Comparison of ENCODE assay signal across 11 mouse cellular contexts in genomic region chr6:43335619-43336234, GRCm38 (mm10). TPM values are rescaled to one million over a fixed set of nuclear protein-coding genes. Genes with fewer than 3 reads are reported as not detected.
A peak's percentile ranks its signal among the peaks of the same experiment; 100 is the strongest.
DNase-seq lines count a peak whose midpoint lies in the region; ATAC-seq and TF ChIP-seq lines count a peak whose summit lies in the region.
"Had no signal": no experiment of that assay in that cellular context is flagged by ENCODE, and none has a peak within 500 bp of the region (broad histone marks: within the 10 kb centered on the region; RNA-seq: fewer than 3 reads in every experiment).

No protein-coding gene starts in this region.

- TF ChIP-seq EP300 in CH12.LX (IDR thresholded peaks at IDR 0.05; ENCODE audit: low read length): no peak

- H3K27ac ChIP-seq in lung, embryonic 16.5 days (ENCODE audit: low read length): no peak overlapping the region
- H3K27ac ChIP-seq in CH12.LX (ENCODE audit: insufficient read depth, low read depth): no peak overlapping the region
- no peak overlapping the region for H3K27ac ChIP-seq in intestine, embryonic 15.5 days

- no peak overlapping the region for H3K4me2 ChIP-seq in lung, embryonic 16.5 days (ENCODE audit: low read depth, low read length)
- H3K4me2 ChIP-seq in CH12.LX (ENCODE audit: insufficient read depth, low read depth, poor library complexity, severe bottlenecking): no peak overlapping the region
- no peak overlapping the region for H3K4me2 ChIP-seq in intestine, embryonic 15.5 days (replicated peaks)

- peak in 1 of 2 experiments; percentile 37; a peak in 1 of 4 replicates for TF ChIP-seq CTCF in CH12.LX (conservative IDR thresholded peaks at IDR 0.05 in 1 of 2, IDR thresholded peaks at IDR 0.05 in 1 of 2; ENCODE audit: low read depth in 2 of 2, low read length in 2 of 2)

- no peak overlapping the region for H3K4me3 ChIP-seq in lung, embryonic 16.5 days (ENCODE audit: low read length)
- no peak overlapping the region for H3K4me3 ChIP-seq in CH12.LX (replicated peaks in 1 of 3; ENCODE audit: low read depth in 2 of 3, low read length in 2 of 3, poor library complexity in 1 of 3)
- H3K4me3 ChIP-seq in intestine, embryonic 15.5 days (replicated peaks): no peak overlapping the region

- TF ChIP-seq POLR2A in CH12.LX (IDR thresholded peaks at IDR 0.05; ENCODE audit: low read depth, low read length): no peak

- in situ Hi-C loops in CH12.LX (cut with MboI; ENCODE audit: low pct_ligation_motif_present, low pct_unique_long_range_greater_than_20kb, low sequenced_read_pairs): no loop called here

- no peaks in the 10 kb centered on the region for H3K36me3 ChIP-seq in lung, embryonic 16.5 days (ENCODE audit: control insufficient read depth, insufficient read depth, low read length)
- H3K36me3 ChIP-seq in CH12.LX (replicated peaks in 1 of 2; ENCODE audit: control insufficient read depth in 1 of 2, insufficient read depth in 1 of 2, low read length in 1 of 2): no peaks in the 10 kb centered on the region
- no peaks in the 10 kb centered on the region for H3K36me3 ChIP-seq in intestine, embryonic 15.5 days

- H3K79me2 ChIP-seq in CH12.LX (replicated peaks; ENCODE audit: control insufficient read depth, extremely low read depth, insufficient read depth, poor library complexity, severe bottlenecking): no peaks in the 10 kb centered on the region

- no peaks in the 10 kb centered on the region for H3K27me3 ChIP-seq in lung, embryonic 16.5 days (ENCODE audit: control insufficient read depth, insufficient read depth, low read depth, low read length)
- H3K27me3 ChIP-seq in CH12.LX (replicated peaks): no peaks in the 10 kb centered on the region
- H3K27me3 ChIP-seq in intestine, embryonic 15.5 days (replicated peaks): no peaks in the 10 kb centered on the region

- 0 out of 2 replicates have a peak, but pooled peaks have one; percentile 17 for ATAC-seq in lung, embryonic 16.5 days (ENCODE audit: low read depth)
- ATAC-seq in intestine, embryonic 15.5 days: peak; percentile 43; the same call in 1 of the 2 replicates

- peak; percentile 34 for TF ChIP-seq RAD21 in CH12.LX (IDR thresholded peaks at IDR 0.05; ENCODE audit: low read depth, low read length)

- dilution Hi-C loops in CH12.LX (cut with MboI; ENCODE audit: extremely low pct_ligation_motif_present, extremely low pct_unique_long_range_greater_than_20kb, low sequenced_read_pairs): no loop called here

- 47% methylated on average over 3 of the region's 3 CpGs for WGBS in lung, embryonic 16.5 days
- 50% methylated on average over 3 of the region's 3 CpGs for WGBS in intestine, embryonic 15.5 days

- no peaks in the 10 kb centered on the region for H3K9me3 ChIP-seq in lung, embryonic 16.5 days (ENCODE audit: control insufficient read depth, low read length)
- H3K9me3 ChIP-seq in CH12.LX (replicated peaks; ENCODE audit: low read length): no peaks in the 10 kb centered on the region
- no peaks in the 10 kb centered on the region for H3K9me3 ChIP-seq in intestine, embryonic 15.5 days

- peak; percentile 45 for DNase-seq in heart, adult 11 months
- DNase-seq in heart, adult 18-20 months: no peak
- no peak for DNase-seq in lung, postnatal 4 days
- DNase-seq in CH12.LX (ENCODE audit: extremely low read depth): peak; percentile 4
- DNase-seq in adipocyte (ENCODE audit: low spot score): no peak
- no peak for DNase-seq in kidney, postnatal 25 days
- DNase-seq: adrenal gland, postnatal 14 days had no signal

- H3K9ac ChIP-seq in lung, embryonic 16.5 days (ENCODE audit: low read length): no peak overlapping the region
- no peak overlapping the region for H3K9ac ChIP-seq in CH12.LX (ENCODE audit: insufficient read depth, low read depth)
- H3K9ac ChIP-seq in intestine, embryonic 15.5 days: no peak overlapping the region

- H3K4me1 ChIP-seq in lung, embryonic 16.5 days (replicated peaks; ENCODE audit: control insufficient read depth, insufficient read depth, low read length): peaks cover 14% of the 10 kb centered on the region
- H3K4me1 ChIP-seq in CH12.LX (ENCODE audit: control insufficient read depth in 1 of 2, insufficient read depth in 2 of 2): no peaks in the 10 kb centered on the region
- no peaks in the 10 kb centered on the region for H3K4me1 ChIP-seq in intestine, embryonic 15.5 days (replicated peaks)

TF ChIP-seq in CH12.LX, 34 proteins besides CTCF, POLR2A, EP300 and RAD21:
- TF ChIP-seq MAZ (IDR thresholded peaks at IDR 0.05; ENCODE audit: low read depth, low read length): no peak
- no peak for TF ChIP-seq CHD1 (IDR thresholded peaks at IDR 0.05; ENCODE audit: low read depth, low read length)
- TF ChIP-seq SMC3 (IDR thresholded peaks at IDR 0.05; ENCODE audit: low read depth, low read length): no peak
- no peak for TF ChIP-seq UBTF (IDR thresholded peaks at IDR 0.05; ENCODE audit: low read depth, low read length)

RNA-seq across cellular contexts. Expression of gene Nobox, which starts 26.4 kb away (rescaled TPM):
- not detected for total RNA-seq in heart, adult 18-20 months (2021)
- polyA plus RNA-seq in lung, embryonic 16.5 days (2015; fragmentation: Nextera tagmentation; extraction: Ambion mirVana): 0.09 TPM in 1 of 2 replicates, not detected in the other
- total RNA-seq in CH12.LX (2012; rRNA removed) (not detected in 2 replicates), CH12.LX (2014; rRNA removed) (not detected in 2 replicates)
- polyA plus RNA-seq in CH12.LX (2012; ENCODE audit: insufficient read length, low read depth): not detected in 2 replicates
- not detected in 2 replicates for polyA plus RNA-seq in intestine, embryonic 15.5 days (2015; fragmentation: Nextera tagmentation; extraction: Ambion mirVana)
- total RNA-seq: adrenal gland, postnatal 14 days; heart, postnatal 25 days had no signal
- polyA plus RNA-seq: liver, embryonic 16.5 days had no signal

Comparison
In these comparisons a context has a peak if more than half of its experiments do, and no peak if none do; other contexts are left out.
1. DNase-seq: peak in heart, adult 11 months (single experiment) and CH12.LX (single experiment); none in heart, adult 18-20 months (0 of 2), lung, postnatal 4 days (0 of 2), adipocyte (single experiment) and kidney, postnatal 25 days (0 of 2).